Mouse (Mus musculus): ENCODE data around the gene Btnl10.

- TF ChIP-seq POLR2A (IDR thresholded peaks at IDR 0.05; ENCODE audit: insufficient read length, low read depth) = peak; percentile 35
- no peak for TF ChIP-seq POLR2AphosphoS2 (IDR thresholded peaks at IDR 0.05; ENCODE audit: insufficient read length, low read depth)
- no peak for TF ChIP-seq CEBPB (IDR thresholded peaks at IDR 0.05; ENCODE audit: insufficient read depth, poor library complexity, severe bottlenecking)
- no peak for TF ChIP-seq TCF12 (IDR thresholded peaks at IDR 0.05; ENCODE audit: insufficient read depth, poor library complexity, severe bottlenecking)
- TF ChIP-seq MAX (IDR thresholded peaks at IDR 0.05; ENCODE audit: low read depth) = no peak
- TF ChIP-seq MYOD1 (IDR thresholded peaks at IDR 0.05; ENCODE audit: control insufficient read depth in 1 of 3, insufficient read length in 2 of 3, low read depth in 2 of 3) = no peak
- no peak for TF ChIP-seq E2F4 (IDR thresholded peaks at IDR 0.05; ENCODE audit: insufficient read depth)
- no peak for TF ChIP-seq SRF (IDR thresholded peaks at IDR 0.05; ENCODE audit: control insufficient read depth, insufficient read length, low read depth)
- TF ChIP-seq USF1 (IDR thresholded peaks at IDR 0.05; ENCODE audit: low read depth) = no peak
- TF ChIP-seq MYOG (IDR thresholded peaks at IDR 0.05; ENCODE audit: control insufficient read depth in 1 of 3, insufficient read depth in 1 of 3, insufficient read length in 2 of 3, low read depth in 2 of 3) = no peak
- no peak for TF ChIP-seq TCF3 (IDR thresholded peaks at IDR 0.05; ENCODE audit: insufficient read length, low read depth)
- no peak for TF ChIP-seq REST (IDR thresholded peaks at IDR 0.05; ENCODE audit: insufficient read depth, insufficient read length)
These were observed 31.1 kb downstream of the Btnl10 start, which contains the start of gene Hist3h2ba for GRCm38 (mm10) chr11:58948542-58949479.
